Mouse (Mus musculus) neural tube, postnatal 0 days (tissue): ENCODE measurements around the gene Ppp1r14b. TPM values are rescaled to one million over a fixed set of nuclear protein-coding genes. Genes with fewer than 3 reads are reported as not detected.

ENCODE experiments used
- polyA plus RNA-seq: library from polyadenylated mRNA; unstranded; fragments of >200 nt; fragmentation: Nextera tagmentation; extraction: Ambion mirVana; gene quantifications from 2 replicates; pipeline ENCODE4 v1.2.1, GENCODE M21; 2015

Gene Ppp1r14b
- polyA plus RNA-seq, result 132 and 173 TPM in 2 replicates

DNA sequence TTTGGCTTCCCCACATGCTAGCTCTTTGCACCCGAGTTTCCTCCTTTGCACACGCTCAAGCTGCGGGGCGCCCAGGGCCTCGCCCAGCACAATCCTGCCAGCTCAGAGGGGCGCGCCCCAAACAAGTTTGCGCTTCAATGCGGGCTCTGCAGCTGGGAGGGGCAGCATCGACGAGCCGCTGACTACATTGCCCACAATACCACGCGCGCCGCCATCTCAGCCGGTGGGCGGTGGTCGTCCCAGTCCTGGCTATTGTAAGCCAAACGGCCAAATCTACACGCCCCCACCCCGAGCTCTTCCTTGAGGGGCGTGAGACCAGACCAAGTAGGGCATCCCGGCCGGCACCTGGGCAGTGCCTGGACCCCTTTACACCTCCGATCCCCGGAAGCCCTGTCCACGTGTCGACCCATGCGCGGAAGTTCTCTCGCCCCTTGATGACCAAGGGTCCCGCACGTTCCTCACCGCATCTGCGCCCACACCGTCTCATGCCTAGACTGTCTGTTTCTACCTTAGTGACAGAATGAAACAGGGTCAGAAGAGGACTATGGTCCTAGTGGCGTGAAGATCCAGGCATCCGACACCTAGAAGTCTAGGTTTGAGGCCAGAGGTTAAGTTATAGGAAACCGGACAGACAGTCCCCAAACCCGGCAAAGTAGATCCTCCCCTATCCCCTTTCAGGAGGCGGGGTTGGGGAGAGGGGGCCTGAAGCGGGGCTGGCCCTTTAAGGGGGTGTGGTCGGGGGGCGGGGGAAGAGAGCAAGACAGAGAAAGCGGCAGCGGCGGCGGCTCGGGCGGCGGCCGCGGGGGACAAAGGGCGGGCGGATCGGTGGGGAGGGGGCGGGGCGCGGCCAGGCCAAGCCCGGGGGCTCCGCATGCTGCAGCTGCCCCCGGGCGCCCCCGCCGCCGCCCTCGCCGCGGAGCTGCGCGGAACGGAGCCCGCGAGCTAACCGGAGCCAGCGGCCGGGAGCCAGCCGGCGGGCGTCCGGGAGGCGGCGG, at the start of gene Ppp1r14b:
Gene Ppp1r14b, plus strand, starts transcription at position 758 of the 995 bp plus-strand sequence.

DNA sequence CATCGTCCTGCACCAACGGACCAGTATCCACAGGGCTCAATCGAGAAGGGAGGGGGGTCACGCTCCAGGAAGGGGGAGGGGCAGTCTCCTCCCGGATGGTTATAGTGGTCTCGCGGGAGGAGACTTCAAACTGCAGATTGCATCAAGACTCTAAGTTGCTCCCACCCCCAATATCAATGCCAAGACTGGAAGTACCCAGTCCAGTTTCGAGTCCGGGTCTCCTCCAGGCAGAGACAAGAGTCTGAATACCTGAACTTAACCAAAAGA, 49.5 kb upstream of the Ppp1r14b start, which contains the start of gene Catsperz:
Gene Catsperz, minus strand, starts transcription at position 74 of the 267 bp plus-strand sequence.

DNA sequence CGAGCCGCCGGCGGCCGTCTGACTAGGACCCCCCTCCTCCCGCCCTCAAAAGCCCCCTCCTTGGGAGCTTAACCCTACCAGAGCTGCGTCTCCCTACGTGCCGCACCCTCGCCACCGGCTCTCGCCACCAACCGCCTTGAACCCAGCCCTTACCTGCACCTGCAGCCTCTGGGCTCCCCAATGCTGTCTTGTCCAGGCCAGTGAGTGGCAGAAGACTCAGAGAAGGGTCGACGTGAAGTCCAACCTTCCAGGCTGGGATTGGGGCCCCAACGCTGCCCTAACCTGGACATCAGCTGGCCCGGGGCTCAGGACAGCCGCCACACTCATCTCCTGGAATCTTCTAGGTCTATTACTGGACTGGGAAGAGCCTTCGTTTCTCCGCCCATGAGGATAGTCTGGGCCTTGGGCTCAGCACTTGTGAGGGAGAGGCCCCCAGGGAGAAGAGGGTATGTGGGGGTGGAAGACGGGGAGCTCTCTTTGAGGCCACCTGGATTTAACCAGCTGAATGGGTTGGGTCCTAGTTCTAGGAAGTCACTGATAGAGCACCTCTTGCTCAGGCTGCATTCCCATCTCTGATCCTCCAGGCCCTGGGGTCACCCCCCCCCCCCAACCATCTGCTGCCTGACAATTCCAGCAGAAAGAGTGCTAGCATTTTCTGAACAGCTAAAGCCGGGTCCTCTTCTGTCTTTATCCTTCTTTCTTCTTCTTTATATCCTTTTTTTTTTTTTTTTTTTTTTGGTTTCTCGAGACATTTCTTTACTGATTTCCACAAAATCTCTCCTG, 40.4 kb upstream of the Ppp1r14b start, which contains the start of gene Kcnk4:
Gene Kcnk4, minus strand, starts transcription at position 321 of the 783 bp plus-strand sequence.

DNA sequence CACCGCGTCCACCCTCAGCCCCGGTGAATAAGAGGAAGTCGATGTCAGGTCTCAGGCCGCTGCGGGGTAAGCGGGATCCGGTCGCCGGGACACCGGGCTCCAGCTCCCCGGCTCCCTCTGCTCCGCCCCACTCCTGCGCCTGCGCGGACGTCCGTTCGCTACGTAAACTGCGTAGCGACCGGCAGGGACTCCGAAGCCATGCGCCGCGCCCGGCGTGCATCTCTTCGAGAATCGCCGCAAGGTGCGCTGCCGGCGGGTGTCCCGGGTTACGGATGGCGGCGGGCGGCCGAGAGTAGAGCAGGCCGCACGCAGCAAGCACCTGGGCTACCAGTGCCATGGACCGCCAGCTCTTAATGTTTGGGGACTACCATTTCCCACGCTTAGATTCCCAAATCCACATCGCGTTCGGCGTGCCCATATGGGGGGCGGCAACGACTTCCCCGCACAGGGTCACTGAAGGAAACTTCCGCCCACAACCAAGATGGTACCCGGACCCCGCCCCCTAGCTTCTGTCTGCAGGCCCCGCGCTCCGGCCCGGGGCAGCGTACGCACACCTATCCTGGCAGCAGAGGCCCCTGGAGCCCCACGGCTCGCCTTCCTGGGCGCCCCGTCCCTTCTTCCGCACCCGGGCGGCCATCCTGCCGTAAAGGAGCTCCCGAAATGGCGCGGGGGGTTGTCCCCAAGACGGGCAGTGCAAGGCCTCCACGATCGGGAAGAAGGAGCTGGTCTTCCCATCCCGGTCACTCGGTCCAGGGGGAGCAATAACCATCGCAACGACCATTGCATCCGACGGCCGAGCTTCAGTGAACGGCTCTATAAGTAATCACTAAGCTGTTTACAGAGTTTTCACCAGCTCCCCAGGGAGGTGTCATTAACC, 33.2 kb upstream of the Ppp1r14b start, which contains the start of gene Bad:
Gene Bad, plus strand, starts transcription at position 490 of the 877 bp plus-strand sequence.

GRCm38 (mm10) chr19:6942249-6942691, 32.5 kb upstream of the Ppp1r14b start, which contains the start of gene Gpr137:
Gpr137 (minus strand) TSS chr19:6942480.

DNA sequence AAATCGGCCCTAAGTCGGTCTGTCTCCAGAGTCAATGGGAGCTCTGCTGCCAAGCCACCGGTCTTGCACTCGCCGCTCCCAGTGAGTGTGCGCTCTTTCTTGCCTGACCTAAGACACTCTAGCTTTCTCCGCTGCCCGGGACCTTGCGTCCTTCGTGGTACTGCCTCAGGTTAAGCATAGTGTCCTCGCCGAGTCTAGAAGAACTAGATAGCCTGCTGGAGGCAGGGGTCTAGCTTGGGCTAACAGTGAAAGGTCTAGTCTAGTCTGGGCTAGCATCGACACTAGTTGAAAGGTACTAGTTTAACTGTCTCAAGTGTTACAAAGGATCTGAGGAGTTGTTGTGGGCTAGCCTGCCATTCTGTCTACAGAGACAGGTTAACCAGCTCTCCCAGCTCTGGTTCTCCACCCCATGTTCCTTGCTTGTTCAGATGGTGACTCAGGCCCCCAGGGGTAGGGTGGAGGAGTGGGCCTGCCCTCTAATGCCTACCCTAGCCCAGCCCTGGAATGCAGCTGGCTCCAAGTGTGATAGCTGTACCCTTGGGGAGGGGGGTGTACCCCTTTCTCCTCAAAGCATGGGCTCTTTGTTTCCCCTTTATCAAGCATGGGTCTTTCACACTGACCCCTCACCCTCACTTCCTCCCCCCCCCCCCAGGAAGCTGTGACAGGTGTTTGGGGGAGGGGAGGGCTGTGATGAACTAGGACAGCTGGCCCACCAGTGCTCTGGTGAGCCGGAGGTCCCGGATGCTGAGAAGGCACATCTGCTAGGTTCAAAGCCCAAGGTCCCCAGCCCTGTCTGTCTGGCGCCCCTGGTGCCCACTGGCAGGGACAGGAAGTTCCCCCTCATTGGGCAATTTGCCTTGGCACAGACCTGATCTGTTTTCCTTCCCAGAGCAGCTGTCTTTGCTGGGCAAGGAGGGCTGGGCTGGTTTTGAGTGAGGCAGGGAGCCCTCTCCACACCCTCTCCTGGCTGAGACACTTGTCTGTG, 1.1 kb downstream of the Ppp1r14b start, which contains the start of gene Plcb3:
Gene Plcb3, minus strand, starts transcription at position 934 of the 985 bp plus-strand sequence.

GRCm38 (mm10) chr19:6980381-6981093, 5.8 kb downstream of the Ppp1r14b start, which contains the start of gene Fkbp2:
Fkbp2 (minus strand) TSS chr19:6980501.

DNA sequence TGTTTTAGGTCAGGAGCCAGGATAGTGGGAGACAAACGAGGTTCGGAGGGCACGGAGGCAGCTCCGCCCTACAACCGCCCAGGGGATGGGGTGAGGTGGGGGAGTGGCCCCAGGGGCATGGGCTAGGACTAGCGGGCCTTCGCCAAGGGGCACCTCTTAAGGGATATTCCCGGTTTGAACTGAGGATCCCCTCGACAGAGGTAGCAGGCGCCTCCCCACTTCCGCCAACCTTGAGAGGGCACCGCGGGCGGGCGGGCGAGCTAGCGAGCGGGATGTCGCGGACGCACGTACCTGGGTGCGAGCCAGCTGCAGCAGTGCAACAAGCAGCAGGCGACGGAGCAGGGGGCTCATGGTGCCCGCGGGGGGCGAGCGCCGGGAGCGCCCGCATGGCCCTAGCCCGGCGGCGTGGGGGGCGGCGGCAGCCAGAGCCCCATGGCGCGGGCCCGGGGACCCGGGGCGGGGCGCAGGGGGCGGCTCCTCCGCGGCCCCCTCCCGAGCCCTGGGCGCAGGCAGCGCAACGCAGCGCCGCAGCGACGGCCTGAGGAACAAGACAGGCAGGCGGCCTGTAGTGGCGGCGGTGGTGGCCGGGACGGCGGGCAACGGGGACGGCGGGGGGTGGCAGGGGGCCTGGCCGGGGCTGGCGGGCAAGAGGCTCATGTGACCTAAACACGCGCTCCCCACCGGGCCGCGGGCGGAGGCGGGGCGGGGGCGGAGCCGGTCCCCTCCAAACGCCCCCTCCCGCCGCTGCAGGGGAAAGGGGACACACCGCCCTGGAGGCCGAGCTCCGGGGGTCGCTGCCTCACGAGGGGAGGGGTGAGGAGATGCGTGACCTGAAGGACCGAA, 12.5 kb downstream of the Ppp1r14b start, which contains the start of gene Vegfb:
Gene Vegfb, minus strand, starts transcription at position 591 of the 843 bp plus-strand sequence.

GRCm38 (mm10) chr19:6992011-6992858, 17.5 kb downstream of the Ppp1r14b start, which contains the start of gene Dnajc4:
Dnajc4 (minus strand) TSS chr19:6992572.

GRCm38 (mm10) chr19:6996006-6996405, 21.2 kb downstream of the Ppp1r14b start, which contains the start of the genes Nudt22 and Trpt1:
Nudt22 (minus strand) TSS chr19:6996117.
Trpt1 (plus strand) TSS chr19:6996131.

DNA sequence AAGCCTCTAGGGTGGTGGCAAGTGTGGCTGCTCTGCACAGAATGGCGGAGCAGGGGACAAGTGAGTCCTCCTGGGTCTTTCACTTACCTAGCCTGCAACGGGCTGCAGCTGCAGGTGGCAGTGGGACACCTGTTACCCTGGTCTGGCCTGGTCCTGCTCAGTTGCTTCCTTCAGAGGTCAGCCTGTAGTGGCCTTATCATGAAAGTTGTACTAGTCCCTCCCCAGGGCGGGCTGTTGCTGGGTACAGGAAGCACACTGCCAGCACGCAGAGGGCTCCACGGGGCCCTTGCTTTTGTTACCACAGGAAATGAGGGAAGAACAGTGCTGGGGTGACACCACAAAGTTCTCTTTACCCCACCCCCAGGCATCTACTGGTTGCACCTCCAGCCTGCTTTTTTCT, 44.4 kb downstream of the Ppp1r14b start, which contains the start of gene Fermt3:
Gene Fermt3, minus strand, starts transcription at position 279 of the 400 bp plus-strand sequence.

Other genes with a start within 250 kb of the Ppp1r14b start
- 26.7 and 27.4 TPM in 2 replicates for gene Rps6ka4, start 134.3 kb upstream of the Ppp1r14b start, polyA plus RNA-seq
- 1.7 and 2.4 TPM in 2 replicates for gene Ccdc88b, start 116.8 kb upstream of the Ppp1r14b start, polyA plus RNA-seq
- gene Trmt112, start 65.3 kb upstream of the Ppp1r14b start, polyA plus RNA-seq, result 128 and 132 TPM in 2 replicates
- gene Prdx5, start 64.9 kb upstream of the Ppp1r14b start, polyA plus RNA-seq, result 652 and 658 TPM in 2 replicates
- gene Esrra, start 53.2 kb upstream of the Ppp1r14b start, polyA plus RNA-seq, result 15.7 and 18.0 TPM in 2 replicates
- 2.8 and 4.8 TPM in 2 replicates for gene Catsperz, start 49.6 kb upstream of the Ppp1r14b start, polyA plus RNA-seq
- 25.1 and 29.6 TPM in 2 replicates for gene Kcnk4, start 40.5 kb upstream of the Ppp1r14b start, polyA plus RNA-seq
- 100 and 102 TPM in 2 replicates for gene Bad, start 33.1 kb upstream of the Ppp1r14b start, polyA plus RNA-seq
- 70.2 and 76.2 TPM in 2 replicates for gene Gpr137, start 32.5 kb upstream of the Ppp1r14b start, polyA plus RNA-seq
- 14.0 and 14.2 TPM in 2 replicates for gene Plcb3, start 1.5 kb downstream of the Ppp1r14b start, polyA plus RNA-seq
- 215 and 225 TPM in 2 replicates for gene Fkbp2, start 5.5 kb downstream of the Ppp1r14b start, polyA plus RNA-seq
- 117 and 140 TPM in 2 replicates for gene Vegfb, start 12.7 kb downstream of the Ppp1r14b start, polyA plus RNA-seq
- 29.4 and 30.2 TPM in 2 replicates for gene Dnajc4, start 17.6 kb downstream of the Ppp1r14b start, polyA plus RNA-seq
- gene Nudt22, start 21.1 kb downstream of the Ppp1r14b start, polyA plus RNA-seq, result 23.5 and 27.1 TPM in 2 replicates
- 24.7 and 28.5 TPM in 2 replicates for gene Trpt1, start 21.2 kb downstream of the Ppp1r14b start, polyA plus RNA-seq
- 5.2 and 5.4 TPM in 2 replicates for gene Fermt3, start 44.5 kb downstream of the Ppp1r14b start, polyA plus RNA-seq
- 143 and 152 TPM in 2 replicates for gene Stip1, start 65.0 kb downstream of the Ppp1r14b start, polyA plus RNA-seq
- 6.0 and 8.2 TPM in 2 replicates for gene Macrod1, start 81.8 kb downstream of the Ppp1r14b start, polyA plus RNA-seq
- 10.8 and 12.7 TPM in 2 replicates for gene Flrt1, start 130.8 kb downstream of the Ppp1r14b start, polyA plus RNA-seq
- 253 and 254 TPM in 2 replicates for gene Otub1, start 231.3 kb downstream of the Ppp1r14b start, polyA plus RNA-seq
- gene Cox8a, start 242.6 kb downstream of the Ppp1r14b start, polyA plus RNA-seq, result 2,257 and 2,346 TPM in 2 replicates